Mouse (Mus musculus) T-helper 1 cell (primary cell): ENCODE results near the gene Manba.
"Not testable (repeated sequence)": the region's sequence is repeated elsewhere in the genome, so short reads cannot be mapped to it uniquely, and the experiment has no call there.

Experiments used
- in situ Hi-C: fragments of 300-600 bp; cut with MboI, MseI; formaldehyde crosslinking; loops from one replicate; pipeline ENCODE4 v1.15.1; 2025; ENCODE audit warnings: high pct_unique_total_duplicates

Gene Manba

DNA sequence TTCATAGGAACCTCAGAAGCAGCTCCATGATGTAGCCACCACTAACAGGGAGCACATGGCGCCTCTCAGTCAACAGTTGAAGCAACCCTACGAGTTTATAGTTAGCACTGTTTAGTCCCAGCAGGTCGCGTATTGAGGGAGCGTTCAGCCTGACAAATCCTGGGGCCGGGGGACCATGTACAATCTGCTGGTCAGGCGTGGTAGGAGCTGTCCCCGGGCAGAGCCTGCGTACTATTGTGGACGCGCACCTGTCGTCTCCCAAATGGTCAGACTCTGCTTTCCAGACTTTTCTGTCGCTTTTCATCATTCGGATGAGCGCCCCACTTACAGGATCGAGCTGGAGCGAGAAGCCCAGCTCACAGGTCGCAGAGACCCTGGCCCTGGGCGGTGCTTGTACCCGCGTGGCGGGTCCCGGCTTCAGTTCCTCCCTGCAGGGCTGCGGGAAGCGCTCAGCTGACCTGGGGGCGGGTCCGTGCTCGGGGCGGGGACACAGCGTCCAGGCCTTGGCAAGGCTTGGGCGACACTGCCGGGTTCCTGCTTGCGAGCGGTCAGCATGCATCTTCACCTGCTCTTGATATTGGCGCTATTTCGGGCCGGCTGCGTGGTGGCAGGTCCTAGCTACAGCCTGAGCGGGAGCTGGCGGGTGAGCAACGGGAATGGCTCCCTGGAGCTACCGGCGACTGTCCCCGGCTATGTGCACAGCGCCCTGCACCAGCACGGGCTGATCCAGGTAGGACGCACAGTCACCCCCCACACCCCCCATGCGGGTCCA lies at the start of gene Manba:
Gene Manba, plus strand, starts transcription at position 484 of the 772 bp plus-strand sequence.
- in situ Hi-C loops, result no loop called here

DNA sequence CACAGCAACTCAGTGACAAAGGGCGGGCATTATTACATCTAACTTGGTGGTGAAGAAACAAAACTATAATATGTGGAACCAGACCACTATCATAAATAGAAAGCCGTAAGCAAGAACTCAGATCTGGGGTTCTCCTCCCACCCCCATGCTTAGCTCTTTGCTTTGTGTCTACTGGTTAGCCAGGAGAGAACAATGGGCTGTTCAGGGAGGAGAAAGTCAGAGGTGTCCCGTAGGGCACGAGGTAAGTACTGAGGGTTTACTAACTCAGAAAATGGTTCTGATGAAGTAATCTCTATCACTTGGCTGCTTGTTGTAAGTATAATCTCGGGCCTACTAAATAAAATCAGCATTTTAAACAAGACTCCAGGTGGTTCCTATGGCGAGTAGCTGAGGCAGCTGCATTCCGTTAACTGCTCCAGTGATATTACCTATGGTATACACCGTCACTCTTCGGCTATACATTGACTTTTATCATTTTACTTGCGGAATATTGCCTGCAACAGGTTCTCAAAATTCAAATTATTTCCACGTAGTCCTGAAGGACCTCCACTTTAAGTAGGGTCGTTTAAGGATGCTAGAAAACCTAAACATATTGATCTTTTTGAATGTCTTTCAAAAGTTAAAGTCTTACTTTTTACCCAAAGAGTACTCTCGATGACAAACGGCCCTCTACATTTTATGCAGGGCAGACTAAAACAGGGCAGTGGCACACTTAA lies 48.4 kb upstream of the Manba start:
- in situ Hi-C loops, result no loop called here

DNA sequence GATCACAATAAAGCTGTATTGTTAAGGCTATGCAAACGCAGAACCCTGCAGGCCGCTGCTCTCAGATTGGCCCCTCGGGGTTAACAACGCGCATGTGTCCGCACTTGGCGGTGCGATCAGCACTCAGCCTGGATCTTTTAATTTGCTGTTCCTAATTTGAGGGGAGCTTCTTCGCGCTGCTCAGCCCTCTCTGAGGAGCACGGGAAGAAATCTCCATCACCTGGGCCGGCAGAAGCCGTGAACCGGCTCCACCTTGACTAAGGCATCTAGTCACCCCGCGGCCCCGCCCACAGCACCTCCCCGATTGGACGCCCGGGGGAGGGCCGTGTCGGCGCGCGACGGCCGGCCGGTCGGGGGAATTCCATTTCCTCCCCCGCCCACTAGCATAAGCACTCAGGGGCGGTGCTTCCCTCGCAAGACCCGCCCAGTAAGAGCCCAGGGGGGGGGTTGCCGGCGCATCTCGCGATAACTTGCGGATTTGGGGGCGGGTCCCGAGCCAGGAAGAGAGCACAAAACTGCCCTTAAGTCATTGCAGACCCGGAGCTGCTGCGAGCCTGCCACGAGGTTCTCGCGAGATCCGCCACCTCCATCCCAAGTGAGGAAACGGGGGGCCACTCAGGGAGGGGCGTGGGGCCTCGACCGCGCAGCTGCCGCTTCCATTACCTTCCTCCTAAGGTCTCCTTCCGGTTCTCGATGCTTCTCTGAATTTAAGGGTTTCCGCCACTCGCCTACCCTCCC lies 47.5 kb upstream of the Manba start, which contains the start of gene Ube2d3:
Gene Ube2d3, plus strand, starts transcription at position 392 of the 738 bp plus-strand sequence.
- in situ Hi-C loops, result no loop called here

DNA sequence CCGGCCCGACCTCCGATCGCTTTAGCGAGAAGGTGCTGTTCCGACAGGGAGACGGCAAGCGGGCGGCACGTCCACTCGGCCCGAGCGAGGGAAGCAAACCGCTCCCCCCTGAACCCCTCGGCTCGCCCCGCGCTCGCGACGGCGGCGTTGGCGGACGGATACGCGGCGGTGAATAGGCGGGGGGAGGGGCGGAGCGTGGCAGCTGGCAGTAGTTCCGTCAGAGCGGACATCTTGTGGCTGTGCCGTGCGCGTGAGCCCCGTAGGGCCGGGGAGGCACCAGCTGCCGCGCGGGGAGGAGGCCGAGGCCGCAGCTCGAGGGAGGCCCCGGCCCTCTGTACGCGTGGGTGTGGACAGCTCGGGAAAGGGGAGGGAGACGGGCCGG lies 46.9 kb upstream of the Manba start:
- in situ Hi-C loops, result no loop called here

DNA sequence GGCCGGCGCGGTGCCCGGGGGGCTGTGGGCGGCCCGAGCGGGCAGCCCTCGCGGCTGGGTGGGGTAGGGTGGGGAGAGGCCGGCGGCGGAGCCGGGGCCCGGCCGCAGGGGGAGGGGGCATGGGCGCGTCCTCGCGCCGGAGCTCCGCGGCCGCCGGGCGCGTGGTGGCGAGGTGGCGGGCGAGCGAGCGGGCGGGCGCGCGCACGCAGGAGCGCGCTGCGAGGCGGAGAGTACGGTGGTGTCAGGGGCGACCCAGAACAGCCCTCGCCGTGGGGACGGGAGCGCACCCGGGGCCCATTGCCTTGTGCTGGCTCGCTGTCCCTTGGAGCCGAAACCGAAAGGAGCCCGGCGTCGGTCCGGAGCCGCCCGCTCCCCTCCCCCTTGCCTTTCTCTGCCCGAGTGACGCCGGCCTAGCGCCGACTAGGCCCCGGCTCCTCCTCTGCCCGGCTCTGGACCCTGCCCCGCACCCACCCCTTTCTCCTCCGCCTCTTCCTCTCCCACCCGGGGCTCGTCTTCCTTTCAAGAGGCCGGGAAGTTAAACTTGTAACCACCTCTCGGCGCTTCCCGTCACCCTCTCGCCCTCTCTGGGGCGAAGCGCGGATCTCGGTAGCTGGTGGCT lies 46.4 kb upstream of the Manba start:
- in situ Hi-C loops, result no loop called here

DNA sequence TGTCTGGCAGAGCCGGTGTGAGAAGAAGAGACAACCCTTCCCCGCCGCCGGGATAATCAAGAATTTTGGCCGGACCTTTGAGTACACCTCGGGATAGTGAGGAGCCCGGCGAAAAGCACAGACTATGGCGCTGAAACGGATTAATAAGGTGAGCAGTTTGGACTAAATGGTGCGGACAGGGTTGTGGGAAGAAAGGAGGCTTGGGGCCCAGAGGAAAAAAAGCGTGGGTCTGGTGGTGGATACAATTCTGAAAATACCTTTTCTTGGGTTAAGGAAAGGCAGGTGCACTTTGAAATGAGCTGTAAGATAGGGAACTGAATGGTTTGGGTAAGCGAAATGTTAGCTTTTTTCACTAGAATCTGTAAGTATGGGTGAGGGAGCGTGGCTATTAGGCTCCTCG lies 45.8 kb upstream of the Manba start:
- in situ Hi-C loops, result no loop called here

DNA sequence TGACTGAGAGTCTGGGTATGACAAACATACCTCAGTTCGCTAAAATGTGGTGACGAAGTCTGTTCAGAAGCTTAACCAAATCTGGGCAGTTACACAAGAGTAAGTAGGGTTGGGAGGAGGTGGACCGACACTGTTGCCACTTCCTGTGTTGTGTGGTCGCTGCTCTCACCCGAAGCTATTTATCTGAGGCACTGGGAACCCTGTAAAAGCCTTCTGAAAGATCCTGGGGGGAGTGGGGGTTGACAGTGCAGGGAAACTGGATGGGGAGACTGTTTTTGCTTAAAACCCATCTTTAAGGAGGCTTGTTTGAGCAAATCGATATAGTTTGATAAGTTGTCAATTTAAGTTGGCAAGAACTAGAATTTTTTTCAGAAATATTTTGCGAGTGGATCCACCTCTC lies 45.2 kb upstream of the Manba start:
- in situ Hi-C loops, result no loop called here

DNA sequence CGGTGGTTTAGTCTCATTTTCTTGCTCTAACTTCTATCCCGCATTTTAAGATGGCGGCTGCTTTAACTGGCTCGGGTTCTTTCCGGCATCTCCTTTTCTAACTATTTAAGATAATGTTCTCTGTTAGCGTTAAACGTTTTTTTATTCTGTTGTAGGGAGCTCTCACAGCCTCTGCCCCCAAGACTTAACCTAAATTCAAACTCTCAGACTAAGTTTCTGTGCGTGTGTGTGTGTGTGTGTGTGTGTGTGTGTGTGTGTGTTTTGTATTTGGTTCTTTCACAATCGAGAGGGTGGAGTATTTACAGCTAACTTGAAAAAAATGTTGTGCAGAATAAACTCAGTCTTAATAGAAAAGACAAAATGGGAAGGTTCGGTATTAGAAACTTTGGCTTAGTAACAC lies 44.8 kb upstream of the Manba start:
- in situ Hi-C loops, result no loop called here

DNA sequence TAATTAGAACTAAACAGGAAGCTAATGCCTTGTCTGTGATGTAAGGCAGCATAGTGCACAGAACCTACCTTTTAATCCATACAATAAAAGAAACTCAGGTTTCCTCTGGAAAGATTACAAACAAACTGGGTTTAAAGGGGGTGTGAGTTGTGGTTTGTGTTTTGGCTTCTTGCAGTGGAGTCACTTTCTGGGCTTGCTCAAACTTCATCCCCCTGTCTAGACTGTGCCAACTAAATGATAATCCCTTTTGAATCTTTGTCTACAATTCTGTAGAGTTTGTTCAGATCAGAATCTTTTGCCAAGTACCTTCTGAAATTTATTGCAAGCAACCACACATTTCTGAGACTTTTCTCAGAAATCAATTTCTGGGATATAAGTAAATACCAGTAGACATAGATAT lies 40.5 kb upstream of the Manba start:
- in situ Hi-C loops, result no loop called here

DNA sequence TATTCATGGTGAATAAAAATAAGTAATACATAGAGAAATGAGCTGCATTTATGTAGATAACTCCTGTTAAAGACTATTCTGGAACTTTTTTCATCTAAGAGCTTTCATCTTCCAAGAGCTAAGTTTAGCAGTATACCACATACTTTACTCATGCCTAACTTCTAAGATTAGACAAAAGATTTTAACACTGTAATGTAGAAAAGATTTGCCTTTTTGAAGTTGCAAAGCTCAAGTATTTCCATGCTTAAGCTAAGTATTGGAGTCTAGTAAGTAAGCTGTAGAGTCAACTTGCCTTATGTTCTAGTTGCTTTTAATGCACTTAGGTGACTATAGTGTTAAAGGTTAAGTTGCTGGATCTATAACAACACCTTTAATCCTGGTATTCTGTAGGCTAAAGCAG lies 26.4 kb upstream of the Manba start:
- in situ Hi-C loops, result no loop called here

DNA sequence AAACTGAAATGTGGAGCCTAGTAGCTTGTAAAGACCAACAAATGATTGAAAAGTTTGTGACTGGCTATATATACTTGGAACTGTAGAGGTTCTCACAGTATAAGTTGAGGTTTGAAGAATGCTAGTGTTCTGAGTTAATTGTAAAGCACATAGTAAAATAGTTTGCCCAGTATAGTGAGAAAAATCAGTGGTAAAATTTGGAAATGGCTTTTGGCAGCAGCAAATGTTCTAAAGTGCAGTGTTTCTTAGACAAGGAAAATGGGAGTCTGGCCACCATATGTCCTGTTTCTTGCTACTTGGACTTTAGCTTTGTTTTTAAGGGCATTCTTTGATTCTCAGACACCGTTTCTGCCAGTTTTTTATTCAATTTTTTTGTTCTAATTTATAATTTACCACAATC lies 17.0 kb upstream of the Manba start:
- in situ Hi-C loops, result no loop called here

DNA sequence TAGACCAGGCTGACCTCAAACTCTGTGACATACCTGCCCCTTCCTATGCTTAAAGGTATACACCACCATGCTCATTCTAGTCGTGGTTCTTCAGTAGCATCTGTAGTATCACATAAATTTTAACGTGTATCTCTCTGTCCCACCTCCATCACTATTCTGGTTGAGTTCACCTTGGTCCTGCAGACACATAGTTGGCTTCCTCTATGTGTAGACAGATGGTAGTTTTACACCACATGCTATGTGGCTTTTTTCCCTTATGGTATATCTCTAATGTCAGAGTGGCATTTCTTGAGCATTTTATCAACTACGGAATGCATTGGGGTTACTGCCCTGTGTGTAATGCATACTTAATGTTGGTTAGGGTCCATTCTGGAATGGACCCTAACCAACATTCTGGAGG lies 16.3 kb upstream of the Manba start:
- in situ Hi-C loops, result no loop called here

DNA sequence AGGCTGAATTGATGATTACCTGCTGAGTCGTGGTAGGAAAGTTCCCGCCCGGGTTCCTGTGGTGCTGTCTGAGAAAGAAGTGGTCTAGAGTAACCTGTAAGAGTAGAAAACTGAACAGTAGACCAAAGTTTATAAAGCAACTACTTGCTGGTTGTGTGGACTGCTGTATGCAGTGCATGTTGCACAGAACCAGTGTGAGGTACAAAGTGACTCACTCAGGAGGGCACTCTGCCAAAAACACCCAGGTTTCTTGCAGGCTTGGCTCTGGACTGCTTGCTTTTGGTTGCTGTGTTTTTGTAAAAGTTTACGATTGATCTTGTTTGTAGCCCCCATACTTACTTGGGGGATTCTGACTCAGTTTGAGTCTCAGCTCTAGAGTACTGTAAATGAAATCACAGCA lies 15.4 kb upstream of the Manba start:
- in situ Hi-C loops, result no loop called here

DNA sequence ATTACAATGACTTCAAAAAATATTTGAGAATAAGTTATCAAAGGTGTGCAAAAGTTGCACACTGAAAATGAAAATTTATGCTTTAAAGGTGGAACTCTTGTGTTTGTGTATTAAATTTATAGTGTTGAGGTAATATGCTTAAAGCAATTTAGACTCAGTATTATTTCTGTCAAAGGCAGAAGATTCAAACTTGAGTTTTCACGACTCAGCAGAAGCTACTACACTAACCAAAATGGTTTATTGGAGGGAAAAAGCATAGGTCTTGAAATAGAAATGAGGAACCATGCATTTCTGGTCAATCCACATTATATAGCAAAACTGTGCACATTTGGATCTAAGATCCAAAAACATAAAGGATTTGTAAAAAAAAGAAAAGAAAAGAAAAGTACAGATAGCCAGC lies 14.6 kb upstream of the Manba start:
- in situ Hi-C loops, result no loop called here

DNA sequence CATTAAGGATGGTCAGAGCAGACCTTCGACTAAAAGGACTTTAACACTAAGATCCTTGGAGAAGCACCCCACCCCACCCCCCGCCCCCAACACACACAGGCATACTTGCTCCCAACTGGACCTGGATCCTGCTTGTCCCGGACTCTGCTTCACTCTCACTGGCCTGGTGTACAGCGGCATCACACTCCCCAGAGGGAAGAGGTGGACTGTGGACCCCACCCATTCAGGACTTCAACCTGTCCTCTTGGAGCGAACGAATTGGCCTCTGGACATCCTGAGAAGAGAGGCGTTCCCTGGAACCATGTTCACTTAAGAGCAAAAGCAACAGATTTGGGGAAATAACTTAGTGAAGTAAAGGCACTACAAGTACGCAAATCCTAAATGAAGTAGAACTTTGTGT lies 10.4 kb upstream of the Manba start:
- in situ Hi-C loops, result no loop called here

DNA sequence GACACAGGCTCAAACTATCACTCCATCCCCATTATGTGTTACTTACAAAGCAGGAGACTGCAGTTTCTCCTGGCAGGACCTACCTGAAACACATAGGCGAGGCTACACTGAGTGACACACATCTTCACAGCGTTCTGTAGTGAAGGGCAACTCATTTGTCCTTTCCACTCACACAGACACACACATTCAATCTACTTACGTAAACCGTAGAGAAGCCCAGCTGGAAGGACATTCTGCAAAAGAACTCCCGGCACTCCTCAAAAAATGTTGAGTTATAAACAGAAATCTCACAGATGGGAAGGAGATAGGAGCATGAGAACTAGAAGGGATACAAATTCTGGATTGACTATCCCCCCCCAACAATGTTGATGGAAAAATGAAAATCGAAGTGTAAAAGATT lies 9.1 kb upstream of the Manba start:
- in situ Hi-C loops, result no loop called here

DNA sequence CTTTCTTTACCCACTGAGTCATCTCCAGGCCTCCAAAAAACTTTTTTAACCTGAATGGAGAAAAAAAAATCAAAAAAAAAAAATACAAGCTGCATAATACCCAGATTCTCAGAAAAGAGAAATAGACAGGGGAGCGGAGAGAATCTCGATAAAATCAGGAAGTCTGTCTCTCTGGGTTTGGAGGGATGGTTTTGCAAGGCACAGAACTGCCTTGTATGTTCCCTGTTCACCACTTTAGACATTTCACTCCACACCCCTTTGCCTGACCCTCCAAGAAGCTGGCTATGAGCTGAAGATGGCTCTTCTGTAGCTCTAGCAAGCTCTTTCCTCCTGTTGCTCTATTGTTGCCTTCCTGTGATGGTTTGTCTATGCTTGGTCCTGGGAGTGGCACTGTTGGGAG lies 8.4 kb upstream of the Manba start:
- in situ Hi-C loops, result no loop called here

DNA sequence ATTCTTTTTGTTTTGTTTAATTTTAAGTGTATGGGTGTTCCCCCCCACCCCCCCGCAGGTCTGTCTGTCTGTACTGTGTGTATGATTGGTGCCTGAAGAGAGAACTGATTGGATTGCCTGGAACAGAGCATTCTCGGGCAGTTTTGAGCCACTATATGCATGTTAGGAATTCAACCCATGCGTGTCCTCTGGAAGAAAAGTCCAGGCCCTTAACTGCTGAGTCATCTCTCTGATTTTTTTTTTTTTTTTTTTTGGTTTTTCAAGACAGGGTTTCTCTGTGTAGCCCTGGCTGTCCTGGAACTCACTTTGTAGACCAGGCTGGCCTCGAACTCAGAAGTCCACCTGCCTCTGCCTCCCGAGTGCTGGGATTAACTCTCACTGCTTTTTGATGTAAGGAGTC lies 6.3 kb upstream of the Manba start:
- in situ Hi-C loops, result not testable (repeated sequence)

DNA sequence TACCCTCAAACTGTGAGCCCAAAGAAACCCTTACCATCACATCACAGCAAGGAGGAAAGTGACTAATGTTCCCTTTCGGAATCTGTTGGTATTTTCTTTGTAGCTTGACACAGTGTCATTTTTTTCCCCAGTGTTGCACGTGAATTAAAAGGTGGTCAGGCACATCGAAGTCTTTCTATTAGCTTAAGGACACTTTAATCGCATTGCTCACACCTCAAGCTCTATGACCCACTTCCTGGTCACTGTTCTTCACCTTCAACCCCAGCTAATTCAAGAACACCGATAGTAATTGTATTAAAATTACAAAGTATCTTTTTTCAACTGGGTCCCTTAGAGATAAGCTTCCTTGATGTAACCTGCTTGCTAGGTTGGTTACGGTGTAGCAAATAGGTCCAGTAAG lies 4.6 kb upstream of the Manba start:
- in situ Hi-C loops, result no loop called here

DNA sequence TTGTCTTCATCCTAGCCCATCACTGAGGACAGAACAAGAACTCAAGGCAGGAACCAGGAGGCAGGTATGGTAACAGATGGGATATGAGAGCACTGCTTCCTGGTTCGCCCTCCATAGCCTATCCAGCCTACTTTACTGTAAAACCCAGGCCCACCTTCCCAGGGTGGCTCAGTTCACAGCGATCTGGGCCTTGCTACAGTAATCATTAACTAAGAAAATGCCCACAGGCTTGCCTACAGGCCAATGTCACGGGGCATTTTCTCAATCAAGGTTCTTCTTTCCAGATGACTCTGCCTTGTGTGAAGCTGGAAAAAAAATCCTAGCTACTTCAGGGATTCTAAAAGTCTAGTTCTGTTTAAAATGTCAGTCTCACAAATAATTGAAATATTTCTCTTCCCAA lies 3.8 kb upstream of the Manba start:
- in situ Hi-C loops, result no loop called here

DNA sequence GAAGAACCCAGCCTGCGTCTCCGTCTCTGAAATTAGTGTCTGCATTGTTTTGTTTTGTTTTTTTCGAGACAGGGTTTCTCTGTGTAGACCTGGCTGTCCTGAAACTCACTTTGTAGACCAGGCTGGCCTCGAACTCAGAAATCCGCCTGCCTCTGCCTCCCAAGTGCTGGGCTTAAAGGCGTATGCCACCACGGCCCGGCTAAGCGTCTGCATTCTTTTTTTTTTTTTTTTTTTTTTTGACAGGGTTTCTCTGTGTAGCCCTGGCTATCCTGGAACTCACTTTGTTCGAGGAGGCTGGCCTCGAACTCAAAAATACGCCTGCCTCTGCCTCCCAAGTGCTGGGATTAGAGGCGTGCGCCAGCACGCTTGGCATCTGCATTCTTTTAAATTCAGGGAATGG lies 761 bp upstream of the Manba start:
- in situ Hi-C loops, result not testable (repeated sequence)

DNA sequence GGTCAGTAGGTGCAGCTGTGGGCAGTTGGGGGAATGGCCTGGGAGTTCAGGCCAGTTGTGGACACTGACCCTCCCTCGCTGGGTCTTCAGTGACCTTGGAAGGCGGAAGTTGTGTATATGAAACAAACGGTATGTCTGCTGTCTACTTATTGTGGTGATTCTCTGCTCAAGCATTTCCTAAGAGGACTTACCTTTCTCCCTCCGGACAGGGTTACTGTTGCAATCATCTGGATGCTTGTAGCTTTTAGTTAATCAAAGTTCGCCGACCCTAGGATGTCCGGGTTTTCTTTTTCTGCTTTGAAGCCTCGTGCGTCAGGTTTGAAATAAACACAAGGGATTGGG lies 460 bp downstream of the Manba start:
- in situ Hi-C loops, result no loop called here
